Mouse (Mus musculus): ENCODE measurements around the gene Ubtd1. TPM values are rescaled to one million over a fixed set of nuclear protein-coding genes. Genes with fewer than 3 reads are reported as not detected.
"Not testable (repeated sequence)": the region's sequence is repeated elsewhere in the genome, so short reads cannot be mapped to it uniquely, and the experiment has no call there.

Ubtd1 gene
- polyA plus RNA-seq, 1 experiment: 46.7 TPM

GRCm38 (mm10) chr19:42072802-42073201 is 91.2 kb downstream of the Ubtd1 start:
- Histone ChIP-seq H3K4me1 (peaks cover 21% of the 10 kb centered on the region), H3K9me3 (peaks cover 7% of the 10 kb centered on the region), H3K36me3 (replicated peaks; ENCODE audit: low read length) (peaks cover 10% of the 10 kb centered on the region), H3K4me3 (replicated peaks) (no peak overlapping the region), H3K27me3 (replicated peaks) (no peaks in the 10 kb centered on the region)
- TF ChIP-seq FLI1 (IDR thresholded peaks at IDR 0.05; ENCODE audit: low read length) (no peak), GATA1 (IDR thresholded peaks at IDR 0.05; ENCODE audit: borderline replicate concordance, low read length) (no peak)

- Histone ChIP-seq H3K9me3 (peaks cover 5% of the 10 kb centered on the region), H3K4me1 (peaks cover 20% of the 10 kb centered on the region), H3K4me3 (replicated peaks) (no peak overlapping the region), H3K27me3 (replicated peaks) (no peaks in the 10 kb centered on the region), H3K36me3 (replicated peaks; ENCODE audit: low read length) (peaks cover 10% of the 10 kb centered on the region)
- TF ChIP-seq GATA1 (IDR thresholded peaks at IDR 0.05; ENCODE audit: borderline replicate concordance, low read length) (no peak), FLI1 (IDR thresholded peaks at IDR 0.05; ENCODE audit: low read length) (no peak)
These were observed 93.5 kb downstream of the Ubtd1 start for GRCm38 (mm10) chr19:42075051-42075450.

- H3K27me3 ChIP-seq (replicated peaks): no peaks in the 10 kb centered on the region
These were observed 94.4 kb downstream of the Ubtd1 start for GRCm38 (mm10) chr19:42075992-42076391.

GRCm38 (mm10) chr19:42078566-42078965 is 97.0 kb downstream of the Ubtd1 start:
- Histone ChIP-seq H3K36me3 (replicated peaks; ENCODE audit: low read length) (peaks cover 10% of the 10 kb centered on the region), H3K4me1 (peaks cover 21% of the 10 kb centered on the region), H3K9me3 (no peaks in the 10 kb centered on the region), H3K27me3 (replicated peaks) (no peaks in the 10 kb centered on the region), H3K4me3 (replicated peaks) (no peak overlapping the region)
- TF ChIP-seq GATA1 (IDR thresholded peaks at IDR 0.05; ENCODE audit: borderline replicate concordance, low read length) (no peak), FLI1 (IDR thresholded peaks at IDR 0.05; ENCODE audit: low read length) (no peak)

More at GRCm38 (mm10) chr19:42075992-42076391, 94.4 kb downstream of the Ubtd1 start:
- Histone ChIP-seq H3K36me3 (replicated peaks; ENCODE audit: low read length) (peaks cover 10% of the 10 kb centered on the region), H3K4me1 (peaks cover 28% of the 10 kb centered on the region), H3K9me3 (no peaks in the 10 kb centered on the region), H3K4me3 (replicated peaks) (no peak overlapping the region)
- TF ChIP-seq FLI1 (IDR thresholded peaks at IDR 0.05; ENCODE audit: low read length) (no peak), GATA1 (IDR thresholded peaks at IDR 0.05; ENCODE audit: borderline replicate concordance, low read length) (no peak)

- Histone ChIP-seq H3K9me3 (no peaks in the 10 kb centered on the region), H3K4me1 (peaks cover 21% of the 10 kb centered on the region), H3K27me3 (replicated peaks) (no peaks in the 10 kb centered on the region), H3K4me3 (replicated peaks) (no peak overlapping the region), H3K36me3 (replicated peaks; ENCODE audit: low read length) (peaks cover 10% of the 10 kb centered on the region)
- no peak for TF ChIP-seq GATA1 (IDR thresholded peaks at IDR 0.05; ENCODE audit: borderline replicate concordance, low read length)
- TF ChIP-seq FLI1 (IDR thresholded peaks at IDR 0.05; ENCODE audit: low read length): no peak
These were observed 97.4 kb downstream of the Ubtd1 start for GRCm38 (mm10) chr19:42079006-42079405.

- H3K9me3 ChIP-seq: no peaks in the 10 kb centered on the region
- H3K27me3 ChIP-seq (replicated peaks): no peaks in the 10 kb centered on the region
- H3K4me3 ChIP-seq (replicated peaks): no peak overlapping the region
- H3K36me3 ChIP-seq (replicated peaks; ENCODE audit: low read length): peaks cover 10% of the 10 kb centered on the region
- TF ChIP-seq FLI1 (IDR thresholded peaks at IDR 0.05; ENCODE audit: low read length): no peak
- TF ChIP-seq GATA1 (IDR thresholded peaks at IDR 0.05; ENCODE audit: borderline replicate concordance, low read length): no peak
- H3K4me1 ChIP-seq: peaks cover 21% of the 10 kb centered on the region
These were observed 98.4 kb downstream of the Ubtd1 start for GRCm38 (mm10) chr19:42079950-42080349.

GRCm38 (mm10) chr19:42080469-42080868 is 98.9 kb downstream of the Ubtd1 start:
- Histone ChIP-seq H3K9me3 (no peaks in the 10 kb centered on the region), H3K4me1 (peaks cover 22% of the 10 kb centered on the region), H3K36me3 (replicated peaks; ENCODE audit: low read length) (peaks cover 7% of the 10 kb centered on the region), H3K27me3 (replicated peaks) (no peaks in the 10 kb centered on the region), H3K4me3 (replicated peaks) (no peak overlapping the region)
- TF ChIP-seq FLI1 (IDR thresholded peaks at IDR 0.05; ENCODE audit: low read length) (no peak), GATA1 (IDR thresholded peaks at IDR 0.05; ENCODE audit: borderline replicate concordance, low read length) (no peak)

- H3K36me3 ChIP-seq (replicated peaks; ENCODE audit: low read length); H3K27me3 ChIP-seq (replicated peaks); H3K4me3 ChIP-seq (replicated peaks); H3K9me3 ChIP-seq: not testable (repeated sequence)
- H3K4me1 ChIP-seq: peaks cover 33% of the 10 kb centered on the region
These were observed 100.0 kb downstream of the Ubtd1 start for GRCm38 (mm10) chr19:42081613-42082012.

Other genes starting within 250 kb of the Ubtd1 start
- 0.34 TPM in 1 of 2 replicates, not detected in the other for gene Slit1, start 238.1 kb upstream of the Ubtd1 start, polyA plus RNA-seq (2012; ENCODE audit: insufficient read depth, low replicate concordance)
- gene Arhgap19, start 179.7 kb upstream of the Ubtd1 start, polyA plus RNA-seq (2012; ENCODE audit: insufficient read depth, low replicate concordance): 1.8 TPM in 1 of 2 replicates, not detected in the other
- gene Frat1, start 151.8 kb upstream of the Ubtd1 start, polyA plus RNA-seq (2012; ENCODE audit: insufficient read depth, low replicate concordance): 25.1 and 50.6 TPM in 2 replicates
- gene Frat2, start 133.6 kb upstream of the Ubtd1 start, polyA plus RNA-seq (2012; ENCODE audit: insufficient read depth, low replicate concordance): 16.8 and 19.5 TPM in 2 replicates
- 8.9 and 14.4 TPM in 2 replicates for gene Rrp12, start 85.6 kb upstream of the Ubtd1 start, polyA plus RNA-seq (2012; ENCODE audit: insufficient read depth, low replicate concordance)
- gene Pgam1, start 69.8 kb upstream of the Ubtd1 start, polyA plus RNA-seq (2012; ENCODE audit: insufficient read depth, low replicate concordance): 654 and 1,266 TPM in 2 replicates
- 5.4 and 13.5 TPM in 2 replicates for gene Exosc1, start 48.3 kb upstream of the Ubtd1 start, polyA plus RNA-seq (2012; ENCODE audit: insufficient read depth, low replicate concordance)
- 18.8 and 25.3 TPM in 2 replicates for gene Zdhhc16, start 48.3 kb upstream of the Ubtd1 start, polyA plus RNA-seq (2012; ENCODE audit: insufficient read depth, low replicate concordance)
- gene Mms19, start 606 bp upstream of the Ubtd1 start, polyA plus RNA-seq (2012; ENCODE audit: insufficient read depth, low replicate concordance): 6.0 and 14.4 TPM in 2 replicates
- not detected in 2 replicates for gene Ankrd2, start 54.2 kb downstream of the Ubtd1 start, polyA plus RNA-seq (2012; ENCODE audit: insufficient read depth, low replicate concordance)
- gene Hoga1, start 63.8 kb downstream of the Ubtd1 start, polyA plus RNA-seq (2012; ENCODE audit: insufficient read depth, low replicate concordance): 0.93 TPM in 1 of 2 replicates, not detected in the other
- gene 4933411K16Rik, start 70.5 kb downstream of the Ubtd1 start, polyA plus RNA-seq (2012; ENCODE audit: insufficient read depth, low replicate concordance): not detected in 2 replicates
- 2.0 TPM in 1 of 2 replicates, not detected in the other for gene Morn4, start 104.6 kb downstream of the Ubtd1 start, polyA plus RNA-seq (2012; ENCODE audit: insufficient read depth, low replicate concordance)
- 8.3 and 14.6 TPM in 2 replicates for gene Pi4k2a, start 108.7 kb downstream of the Ubtd1 start, polyA plus RNA-seq (2012; ENCODE audit: insufficient read depth, low replicate concordance)
- gene Avpi1, start 147.3 kb downstream of the Ubtd1 start, polyA plus RNA-seq (2012; ENCODE audit: insufficient read depth, low replicate concordance): 15.5 and 38.7 TPM in 2 replicates
- 3.6 and 10.8 TPM in 2 replicates for gene Marveld1, start 165.6 kb downstream of the Ubtd1 start, polyA plus RNA-seq (2012; ENCODE audit: insufficient read depth, low replicate concordance)
- gene Zfyve27, start 182.2 kb downstream of the Ubtd1 start, polyA plus RNA-seq (2012; ENCODE audit: insufficient read depth, low replicate concordance): 6.6 and 12.2 TPM in 2 replicates
- gene Sfrp5, start 220.5 kb downstream of the Ubtd1 start, polyA plus RNA-seq (2012; ENCODE audit: insufficient read depth, low replicate concordance): not detected in 2 replicates